Mouse (Mus musculus): ENCODE results near the gene Fam126b. TPM values are rescaled to one million over a fixed set of nuclear protein-coding genes. Genes with fewer than 3 reads are reported as not detected.
"Not testable (repeated sequence)": the region's sequence is repeated elsewhere in the genome, so short reads cannot be mapped to it uniquely, and the experiment has no call there.

Gene Fam126b
- polyA plus RNA-seq (2015; fragmentation: Nextera tagmentation; extraction: Ambion mirVana) = 4.4 and 5.4 TPM in 2 replicates

- under 1% methylated on average over 41 of the region's 41 CpGs for WGBS
- Histone ChIP-seq H3K4me2 (replicated peaks; ENCODE audit: low read depth) (peak within 1 kb of the TSS; percentile 73), H3K9ac (ENCODE audit: low read length) (peak within 1 kb of the TSS; percentile 83), H3K27ac (replicated peaks) (peak within 1 kb of the TSS; percentile 85), H3K4me1 (replicated peaks; ENCODE audit: control insufficient read depth, insufficient read depth) (no peaks in the 10 kb centered on the region), H3K9me3 (ENCODE audit: control insufficient read depth, low read length) (no peaks in the 10 kb centered on the region), H3K4me3 (ENCODE audit: low read depth, low read length) (peak within 1 kb of the TSS; percentile 75), H3K36me3 (ENCODE audit: control insufficient read depth, insufficient read depth, low read length) (no peaks in the 10 kb centered on the region), H3K27me3 (ENCODE audit: control insufficient read depth, insufficient read depth, low read length) (no peaks in the 10 kb centered on the region)
- DNase-seq (ENCODE audit: low spot score) (peak; percentile 88), ATAC-seq (ENCODE audit: low FRiP score, low TSS enrichment) (peak; percentile 99)
- TF ChIP-seq EP300 (optimal IDR thresholded peaks at IDR 0.05) = no peak
- TF ChIP-seq CTCF (IDR thresholded peaks at IDR 0.05; ENCODE audit: low read depth) = peak; percentile 31; the same call in 1 of the 2 replicates
Observed at GRCm38 (mm10) chr1:58586171-58586997, at the start of gene Fam126b, which contains the start of gene Ndufb3. Gene Fam126b, minus strand, starts transcription at chr1:58586323. Gene Ndufb3, plus strand, starts transcription at chr1:58586384.

- not testable (repeated sequence) for DNase-seq (ENCODE audit: low spot score); H3K4me2 ChIP-seq (replicated peaks; ENCODE audit: low read depth); H3K9me3 ChIP-seq (ENCODE audit: control insufficient read depth, low read length); H3K27ac ChIP-seq (replicated peaks); H3K9ac ChIP-seq (ENCODE audit: low read length); H3K4me1 ChIP-seq (replicated peaks; ENCODE audit: control insufficient read depth, insufficient read depth); H3K27me3 ChIP-seq (ENCODE audit: control insufficient read depth, insufficient read depth, low read length); H3K4me3 ChIP-seq (ENCODE audit: low read depth, low read length); H3K36me3 ChIP-seq (ENCODE audit: control insufficient read depth, insufficient read depth, low read length)
- 100% methylated on average over 1 of the region's 2 CpGs for WGBS
- ATAC-seq (ENCODE audit: low FRiP score, low TSS enrichment) = 0 out of 2 replicates have a peak, but pooled peaks have one; percentile 40
Observed at GRCm38 (mm10) chr1:58628847-58629246, 42.7 kb upstream of the Fam126b start.

GRCm38 (mm10) chr1:58621996-58622748 lies 36.0 kb upstream of the Fam126b start:
- ATAC-seq (ENCODE audit: low FRiP score, low TSS enrichment) (no peak), DNase-seq (ENCODE audit: low spot score) (no peak)
- no peak for TF ChIP-seq CTCF (IDR thresholded peaks at IDR 0.05; ENCODE audit: low read depth)
- no peak for TF ChIP-seq EP300 (optimal IDR thresholded peaks at IDR 0.05)
- Histone ChIP-seq H3K4me1 (replicated peaks; ENCODE audit: control insufficient read depth, insufficient read depth) (no peaks in the 10 kb centered on the region), H3K36me3 (ENCODE audit: control insufficient read depth, insufficient read depth, low read length) (no peaks in the 10 kb centered on the region), H3K9me3 (ENCODE audit: control insufficient read depth, low read length) (no peaks in the 10 kb centered on the region), H3K4me3 (ENCODE audit: low read depth, low read length) (no peak overlapping the region), H3K27ac (replicated peaks) (no peak overlapping the region), H3K4me2 (replicated peaks; ENCODE audit: low read depth) (no peak overlapping the region), H3K9ac (ENCODE audit: low read length) (no peak overlapping the region), H3K27me3 (ENCODE audit: control insufficient read depth, insufficient read depth, low read length) (no peaks in the 10 kb centered on the region)
- WGBS = 50% methylated on average over 7 of the region's 7 CpGs

GRCm38 (mm10) chr1:58621251-58621650 lies 35.1 kb upstream of the Fam126b start:
- Histone ChIP-seq H3K9ac (ENCODE audit: low read length) (no peak overlapping the region), H3K9me3 (ENCODE audit: control insufficient read depth, low read length) (no peaks in the 10 kb centered on the region), H3K27ac (replicated peaks) (no peak overlapping the region), H3K4me3 (ENCODE audit: low read depth, low read length) (no peak overlapping the region), H3K4me1 (replicated peaks; ENCODE audit: control insufficient read depth, insufficient read depth) (no peaks in the 10 kb centered on the region), H3K27me3 (ENCODE audit: control insufficient read depth, insufficient read depth, low read length) (no peaks in the 10 kb centered on the region), H3K4me2 (replicated peaks; ENCODE audit: low read depth) (no peak overlapping the region), H3K36me3 (ENCODE audit: control insufficient read depth, insufficient read depth, low read length) (no peaks in the 10 kb centered on the region)
- DNase-seq (ENCODE audit: low spot score) (no peak), ATAC-seq (ENCODE audit: low FRiP score, low TSS enrichment) (no peak)
- no peak for TF ChIP-seq CTCF (IDR thresholded peaks at IDR 0.05; ENCODE audit: low read depth)
- TF ChIP-seq EP300 (optimal IDR thresholded peaks at IDR 0.05) = no peak
- WGBS = 70% methylated on average over 3 of the region's 3 CpGs

GRCm38 (mm10) chr1:58618766-58619165 lies 32.6 kb upstream of the Fam126b start:
- H3K9me3 ChIP-seq (ENCODE audit: control insufficient read depth, low read length) = no peaks in the 10 kb centered on the region
- WGBS = 88% methylated on average over 2 of the region's 2 CpGs
- no peak overlapping the region for H3K27ac ChIP-seq (replicated peaks)
- no peak overlapping the region for H3K9ac ChIP-seq (ENCODE audit: low read length)
- no peak overlapping the region for H3K4me3 ChIP-seq (ENCODE audit: low read depth, low read length)
- no peaks in the 10 kb centered on the region for H3K27me3 ChIP-seq (ENCODE audit: control insufficient read depth, insufficient read depth, low read length)
- H3K4me2 ChIP-seq (replicated peaks; ENCODE audit: low read depth) = no peak overlapping the region
- no peaks in the 10 kb centered on the region for H3K4me1 ChIP-seq (replicated peaks; ENCODE audit: control insufficient read depth, insufficient read depth)
- DNase-seq (ENCODE audit: low spot score) (no peak), ATAC-seq (ENCODE audit: low FRiP score, low TSS enrichment) (no peak)
- peak; percentile 29; the same call in 1 of the 2 replicates for TF ChIP-seq CTCF (IDR thresholded peaks at IDR 0.05; ENCODE audit: low read depth)
- TF ChIP-seq EP300 (optimal IDR thresholded peaks at IDR 0.05) = no peak
- H3K36me3 ChIP-seq (ENCODE audit: control insufficient read depth, insufficient read depth, low read length) = no peaks in the 10 kb centered on the region

Measured in stomach, postnatal 0 days (tissue).